Mouse (Mus musculus): ENCODE results near the gene Htra2. TPM values are rescaled to one million over a fixed set of nuclear protein-coding genes. Genes with fewer than 3 reads are reported as not detected.

Gene Htra2
- polyA plus RNA-seq, 1 experiment from 2014 or later = 32.9 TPM

- H3K4me3 ChIP-seq (ENCODE audit: low read depth, low read length) = no peak overlapping the region
- H3K4me2 ChIP-seq (ENCODE audit: low read length) = no peak overlapping the region
- peaks cover 4% of the 10 kb centered on the region; the same call in 1 of the 2 replicates for H3K36me3 ChIP-seq (ENCODE audit: control insufficient read depth, insufficient read depth, low read length)
- peaks cover 5% of the 10 kb centered on the region for H3K4me1 ChIP-seq (ENCODE audit: control insufficient read depth, insufficient read depth, low read length)
- peaks cover 56% of the 10 kb centered on the region for H3K27me3 ChIP-seq (replicated peaks; ENCODE audit: control insufficient read depth, insufficient read depth, low read length)
- WGBS = 17% methylated on average over 2 of the region's 2 CpGs
- no peak overlapping the region for H3K27ac ChIP-seq (ENCODE audit: low read depth, low read length)
- H3K9me3 ChIP-seq (replicated peaks; ENCODE audit: control insufficient read depth, low read length) = no peaks in the 10 kb centered on the region
- DNase-seq (ENCODE audit: low spot score) = no peak
- no peak for ATAC-seq
- no peak overlapping the region for H3K9ac ChIP-seq (ENCODE audit: low read length)
These were observed 19.9 kb upstream of the Htra2 start for GRCm38 (mm10) chr6:83074979-83075378.

- Histone ChIP-seq H3K9ac (ENCODE audit: low read length) (no peak overlapping the region), H3K27me3 (replicated peaks; ENCODE audit: control insufficient read depth, insufficient read depth, low read length) (peaks cover 89% of the 10 kb centered on the region), H3K4me1 (ENCODE audit: control insufficient read depth, insufficient read depth, low read length) (no peaks in the 10 kb centered on the region; the same call in 1 of the 2 replicates), H3K9me3 (replicated peaks; ENCODE audit: control insufficient read depth, low read length) (no peaks in the 10 kb centered on the region), H3K4me2 (ENCODE audit: low read length) (no peak overlapping the region), H3K27ac (ENCODE audit: low read depth, low read length) (no peak overlapping the region), H3K36me3 (ENCODE audit: control insufficient read depth, insufficient read depth, low read length) (no peaks in the 10 kb centered on the region), H3K4me3 (ENCODE audit: low read depth, low read length) (no peak overlapping the region)
- no peak for DNase-seq (ENCODE audit: low spot score)
- ATAC-seq = peak; percentile 24; the same call in 1 of the 2 replicates
- under 1% methylated on average over 24 of the region's 24 CpGs for WGBS
These were observed 16.1 kb upstream of the Htra2 start for GRCm38 (mm10) chr6:83071220-83071619.

DNA sequence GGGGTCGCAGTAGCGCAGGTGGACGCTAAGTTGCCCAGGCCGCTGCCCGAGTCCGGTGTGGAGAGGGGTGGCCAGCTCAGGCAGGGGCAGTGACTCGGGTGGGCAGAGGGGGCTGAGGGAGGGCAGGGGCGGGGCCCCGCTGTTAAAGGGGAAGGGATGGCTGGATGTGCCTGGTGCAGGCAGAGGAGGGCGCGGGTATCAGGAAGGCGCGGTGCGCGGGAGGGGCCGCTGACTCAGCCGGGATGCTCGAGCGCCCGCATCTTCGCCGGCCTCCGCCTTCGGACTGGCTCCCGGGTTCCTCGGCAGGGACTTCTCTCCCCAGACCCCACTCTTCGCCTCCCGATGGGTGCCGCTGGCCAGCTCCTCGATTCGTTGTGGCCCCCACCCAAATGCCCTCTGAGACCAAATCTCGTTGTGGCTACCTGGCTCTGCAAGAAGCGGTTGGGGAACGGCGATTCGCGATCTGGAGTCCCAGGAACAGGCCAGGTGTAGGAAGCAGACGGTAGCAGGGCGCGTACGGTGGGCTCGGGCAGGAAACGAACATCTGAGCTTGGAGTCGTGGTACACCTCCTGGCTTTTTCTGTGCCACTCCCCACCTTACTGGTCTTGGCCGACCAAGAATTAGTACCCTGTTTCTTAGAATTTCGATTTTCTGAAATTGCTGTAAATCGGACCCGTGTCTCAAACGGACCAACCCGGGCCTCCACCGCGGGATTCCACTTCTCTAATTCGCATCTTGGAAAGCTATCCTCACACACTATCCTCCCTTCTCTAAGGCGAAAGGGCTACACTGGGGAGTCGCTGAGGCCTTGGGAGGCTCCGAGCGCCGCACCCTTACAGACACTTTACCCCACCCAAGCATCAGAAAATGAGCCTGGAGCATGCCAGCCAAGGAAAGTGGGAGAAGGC lies 15.5 kb upstream of the Htra2 start:
- no peaks in the 10 kb centered on the region for H3K9me3 ChIP-seq (replicated peaks; ENCODE audit: control insufficient read depth, low read length)
- no peak overlapping the region for H3K27ac ChIP-seq (ENCODE audit: low read depth, low read length)
- H3K4me2 ChIP-seq (ENCODE audit: low read length) = 0 out of 2 replicates have a peak overlapping the region, but pooled peaks have one; percentile 16
- WGBS = under 1% methylated on average over 55 of the region's 58 CpGs
- H3K27me3 ChIP-seq (replicated peaks; ENCODE audit: control insufficient read depth, insufficient read depth, low read length) = peaks cover 89% of the 10 kb centered on the region
- H3K36me3 ChIP-seq (ENCODE audit: control insufficient read depth, insufficient read depth, low read length) = no peaks in the 10 kb centered on the region
- DNase-seq (ENCODE audit: low spot score) (peak; percentile 38), ATAC-seq (0 out of 2 replicates have a peak, but pooled peaks have one; percentile 9)
- H3K9ac ChIP-seq (ENCODE audit: low read length) = no peak overlapping the region
- 0 out of 2 replicates have a peak overlapping the region, but pooled peaks have one; percentile 9 for H3K4me3 ChIP-seq (ENCODE audit: low read depth, low read length)
- H3K4me1 ChIP-seq (ENCODE audit: control insufficient read depth, insufficient read depth, low read length) = no peaks in the 10 kb centered on the region; the same call in 1 of the 2 replicates

GRCm38 (mm10) chr6:83070247-83070310 lies 15.0 kb upstream of the Htra2 start, which contains the start of gene Tlx2:
Gene Tlx2 (minus strand): TSS chr6:83070293.
- DNase-seq (ENCODE audit: low spot score) (no peak), ATAC-seq (no peak)
- no peak within 1 kb of the TSS for H3K9ac ChIP-seq (ENCODE audit: low read length)
- H3K4me2 ChIP-seq (ENCODE audit: low read length) = 0 out of 2 replicates have a peak within 1 kb of the TSS, but pooled peaks have one; percentile 16
- no peaks in the 10 kb centered on the region; the same call in 1 of the 2 replicates for H3K4me1 ChIP-seq (ENCODE audit: control insufficient read depth, insufficient read depth, low read length)
- no peaks in the 10 kb centered on the region for H3K36me3 ChIP-seq (ENCODE audit: control insufficient read depth, insufficient read depth, low read length)
- H3K27ac ChIP-seq (ENCODE audit: low read depth, low read length) = no peak within 1 kb of the TSS
- H3K4me3 ChIP-seq (ENCODE audit: low read depth, low read length) = 0 out of 2 replicates have a peak within 1 kb of the TSS, but pooled peaks have one; percentile 9
- 0% methylated on average over 10 of the region's 10 CpGs for WGBS
- peaks cover 90% of the 10 kb centered on the region for H3K27me3 ChIP-seq (replicated peaks; ENCODE audit: control insufficient read depth, insufficient read depth, low read length)
- H3K9me3 ChIP-seq (replicated peaks; ENCODE audit: control insufficient read depth, low read length) = no peaks in the 10 kb centered on the region

DNA sequence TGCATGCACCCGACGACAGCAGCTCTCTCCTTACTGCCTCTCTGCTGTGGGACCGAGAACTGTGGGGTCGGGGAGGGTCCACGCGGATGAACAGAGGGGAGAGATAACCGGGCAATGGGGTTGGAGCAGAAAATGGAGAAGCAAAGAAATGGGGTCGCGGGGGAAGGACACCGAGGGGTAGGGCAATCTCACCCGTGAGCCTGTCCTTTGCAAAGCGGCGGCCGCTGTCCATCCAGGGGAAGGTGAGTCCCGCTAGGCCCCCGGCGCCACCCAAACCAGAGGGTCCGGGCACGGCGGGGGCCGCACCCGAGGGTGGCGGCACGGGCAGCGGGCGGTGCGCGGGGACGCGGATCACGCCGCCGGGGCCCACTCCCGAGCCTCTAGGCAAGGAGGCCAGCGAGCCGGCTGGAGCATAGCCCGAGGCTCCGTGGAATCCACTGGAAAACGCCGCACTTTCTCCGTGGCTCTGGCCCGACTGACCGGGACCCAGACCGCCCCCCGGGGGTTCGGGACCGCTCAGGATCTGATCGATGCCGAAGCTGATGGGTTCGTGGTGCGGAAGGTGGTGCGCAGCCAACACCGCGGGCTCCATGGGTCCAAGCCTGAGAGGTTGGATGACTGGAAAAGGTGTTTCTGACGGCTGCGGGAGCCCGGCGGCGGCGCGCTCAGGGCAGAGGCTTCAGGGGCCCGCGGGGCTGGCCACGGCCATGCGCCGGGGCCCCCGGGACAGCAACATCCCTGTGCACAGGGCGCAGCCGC lies 14.6 kb upstream of the Htra2 start:
- H3K36me3 ChIP-seq (ENCODE audit: control insufficient read depth, insufficient read depth, low read length) = no peaks in the 10 kb centered on the region
- H3K9ac ChIP-seq (ENCODE audit: low read length) = no peak overlapping the region
- 0 out of 2 replicates have a peak overlapping the region, but pooled peaks have one; percentile 9 for H3K4me3 ChIP-seq (ENCODE audit: low read depth, low read length)
- H3K4me1 ChIP-seq (ENCODE audit: control insufficient read depth, insufficient read depth, low read length) = no peaks in the 10 kb centered on the region; the same call in 1 of the 2 replicates
- DNase-seq (ENCODE audit: low spot score) (no peak), ATAC-seq (0 out of 2 replicates have a peak, but pooled peaks have one; percentile 16)
- H3K9me3 ChIP-seq (replicated peaks; ENCODE audit: control insufficient read depth, low read length) = no peaks in the 10 kb centered on the region
- WGBS = 1% methylated on average over 51 of the region's 69 CpGs
- H3K4me2 ChIP-seq (ENCODE audit: low read length) = 0 out of 2 replicates have a peak overlapping the region, but pooled peaks have one; percentile 16
- H3K27me3 ChIP-seq (replicated peaks; ENCODE audit: control insufficient read depth, insufficient read depth, low read length) = peaks cover 91% of the 10 kb centered on the region
- no peak overlapping the region for H3K27ac ChIP-seq (ENCODE audit: low read depth, low read length)

DNA sequence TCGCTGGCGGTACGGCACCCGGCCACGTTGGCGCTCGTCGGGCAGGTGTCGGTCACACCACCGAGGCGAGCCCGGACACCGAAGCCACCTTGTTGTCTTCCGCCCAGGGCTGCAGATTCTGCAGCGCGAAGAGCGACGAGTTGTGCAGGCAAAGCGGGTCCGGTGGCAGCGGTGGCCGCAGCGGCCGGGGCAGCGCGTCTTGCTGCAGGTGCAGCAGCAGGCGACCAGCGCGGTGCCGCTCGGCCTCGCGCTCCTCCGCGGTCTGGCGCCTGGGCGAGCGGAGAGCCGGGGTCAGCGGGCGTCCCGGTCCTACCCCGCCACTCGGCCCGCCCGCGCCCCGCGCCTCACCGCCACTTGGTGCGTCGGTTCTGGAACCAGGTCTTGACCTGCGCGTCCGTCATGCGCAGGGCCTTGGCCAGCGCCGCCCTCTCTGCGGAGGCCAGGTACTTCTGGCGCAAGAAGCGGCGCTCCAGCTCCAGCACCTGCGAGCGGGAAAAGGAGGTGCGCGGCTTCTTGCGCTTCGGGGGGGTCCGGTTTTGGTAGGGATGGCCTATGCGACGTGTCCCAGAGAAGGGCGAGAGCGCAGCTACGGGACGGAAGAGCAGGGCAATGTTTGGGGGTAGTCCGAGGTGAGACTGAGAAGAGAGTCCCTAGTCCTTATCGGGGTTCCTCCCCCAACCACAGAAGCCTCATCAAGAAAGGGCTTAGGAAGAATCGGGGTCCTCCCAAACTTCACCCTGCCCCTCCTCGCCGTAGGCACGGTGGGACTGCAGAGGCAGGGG lies 13.8 kb upstream of the Htra2 start:
- ATAC-seq (no peak), DNase-seq (ENCODE audit: low spot score) (no peak)
- Histone ChIP-seq H3K9ac (ENCODE audit: low read length) (no peak overlapping the region), H3K4me2 (ENCODE audit: low read length) (0 out of 2 replicates have a peak overlapping the region, but pooled peaks have one; percentile 18), H3K36me3 (ENCODE audit: control insufficient read depth, insufficient read depth, low read length) (no peaks in the 10 kb centered on the region), H3K4me1 (ENCODE audit: control insufficient read depth, insufficient read depth, low read length) (no peaks in the 10 kb centered on the region; the same call in 1 of the 2 replicates), H3K4me3 (ENCODE audit: low read depth, low read length) (peak overlapping the region; percentile 10; the same call in 1 of the 2 replicates), H3K27me3 (replicated peaks; ENCODE audit: control insufficient read depth, insufficient read depth, low read length) (peaks cover 94% of the 10 kb centered on the region), H3K27ac (ENCODE audit: low read depth, low read length) (no peak overlapping the region), H3K9me3 (replicated peaks; ENCODE audit: control insufficient read depth, low read length) (no peaks in the 10 kb centered on the region)
- under 1% methylated on average over 71 of the region's 81 CpGs for WGBS

GRCm38 (mm10) chr6:83068221-83068620 lies 13.1 kb upstream of the Htra2 start:
- Histone ChIP-seq H3K4me3 (ENCODE audit: low read depth, low read length) (peak overlapping the region; percentile 10; the same call in 1 of the 2 replicates), H3K36me3 (ENCODE audit: control insufficient read depth, insufficient read depth, low read length) (no peaks in the 10 kb centered on the region), H3K9ac (ENCODE audit: low read length) (no peak overlapping the region), H3K4me1 (ENCODE audit: control insufficient read depth, insufficient read depth, low read length) (no peaks in the 10 kb centered on the region; the same call in 1 of the 2 replicates), H3K4me2 (ENCODE audit: low read length) (no peak overlapping the region), H3K27ac (ENCODE audit: low read depth, low read length) (no peak overlapping the region), H3K9me3 (replicated peaks; ENCODE audit: control insufficient read depth, low read length) (no peaks in the 10 kb centered on the region), H3K27me3 (replicated peaks; ENCODE audit: control insufficient read depth, insufficient read depth, low read length) (peaks cover 93% of the 10 kb centered on the region)
- ATAC-seq (no peak), DNase-seq (ENCODE audit: low spot score) (no peak)
- 6% methylated on average over 8 of the region's 8 CpGs for WGBS

- Histone ChIP-seq H3K27me3 (replicated peaks; ENCODE audit: control insufficient read depth, insufficient read depth, low read length) (peaks cover 85% of the 10 kb centered on the region), H3K4me1 (ENCODE audit: control insufficient read depth, insufficient read depth, low read length) (no peaks in the 10 kb centered on the region; the same call in 1 of the 2 replicates), H3K9me3 (replicated peaks; ENCODE audit: control insufficient read depth, low read length) (no peaks in the 10 kb centered on the region), H3K9ac (ENCODE audit: low read length) (no peak overlapping the region), H3K4me2 (ENCODE audit: low read length) (no peak overlapping the region), H3K27ac (ENCODE audit: low read depth, low read length) (no peak overlapping the region), H3K36me3 (ENCODE audit: control insufficient read depth, insufficient read depth, low read length) (no peaks in the 10 kb centered on the region), H3K4me3 (ENCODE audit: low read depth, low read length) (no peak overlapping the region)
- ATAC-seq (no peak), DNase-seq (ENCODE audit: low spot score) (no peak)
- 30% methylated on average over 6 of the region's 6 CpGs for WGBS
These were observed 11.4 kb upstream of the Htra2 start for GRCm38 (mm10) chr6:83066441-83066840.

All from forebrain, embryonic 14.5 days (tissue).